ENCODE assay signal across 8 mouse cellular contexts in the genomic region with DNA sequence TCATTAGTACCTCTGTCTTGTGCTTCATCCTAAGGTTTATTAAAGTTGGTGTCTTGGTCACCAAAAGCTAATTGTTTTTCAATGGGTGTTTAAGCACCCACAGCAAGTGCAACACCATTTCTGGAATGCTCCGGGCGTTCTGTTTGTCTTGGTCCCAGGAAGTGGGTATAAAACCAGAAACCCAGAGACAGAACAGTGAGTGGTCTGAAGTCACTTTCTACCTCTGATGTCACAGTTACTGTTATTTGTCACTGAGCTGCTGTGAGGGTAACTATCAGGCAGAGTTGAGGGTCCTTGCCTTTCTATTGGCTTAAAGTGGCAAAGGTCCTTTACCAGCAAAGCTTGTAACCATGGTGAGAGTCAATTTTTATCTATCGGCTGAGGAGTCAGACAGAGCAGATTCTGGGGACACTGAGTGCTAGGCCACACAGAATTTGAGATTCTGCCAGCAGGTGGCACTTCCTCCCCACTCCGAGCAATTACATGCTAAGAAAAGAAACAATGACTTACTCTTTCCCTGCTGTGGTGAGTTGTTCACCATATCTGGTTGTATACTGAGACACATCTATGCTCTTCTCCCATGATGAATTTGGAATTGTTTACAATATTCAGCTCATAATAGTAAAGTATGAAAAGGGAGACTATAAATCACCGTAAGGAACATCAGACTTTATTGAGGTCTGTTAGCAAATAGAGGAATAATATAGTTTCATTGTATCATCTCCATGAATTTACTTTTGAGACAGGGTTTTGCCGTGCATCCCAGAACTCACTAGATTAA. TPM values are rescaled to one million over a fixed set of nuclear protein-coding genes. Genes with fewer than 3 reads are reported as not detected.
DNase-seq lines count a peak whose midpoint lies in the region; ATAC-seq and TF ChIP-seq lines count a peak whose summit lies in the region.

No protein-coding gene starts in this region.

- no peaks in the 10 kb centered on the region for H3K36me3 ChIP-seq in testis, adult 2 months (ENCODE audit: control insufficient read depth, insufficient read depth, low read length)

- intact Hi-C loops in heart, postnatal 10 days (cut with DNase I) = loop anchor here (2.0 to 5.0 kb wide), 2 partner anchors 47 to 412 kb away; no protein-coding TSS in a partner anchor

- H3K27me3 ChIP-seq in testis, adult 2 months (ENCODE audit: control insufficient read depth, insufficient read depth, low read length) = peaks cover 4% of the 10 kb centered on the region

- H3K27ac ChIP-seq in testis, adult 2 months (ENCODE audit: control insufficient read depth, insufficient read depth, low read depth, low read length) = no peak overlapping the region

- no peak for TF ChIP-seq POLR2A in testis, adult 2 months (IDR thresholded peaks at IDR 0.05; ENCODE audit: control insufficient read depth, low read depth, low read length)

- H3K4me1 ChIP-seq in testis, adult 2 months (ENCODE audit: control insufficient read depth, insufficient read depth, low read length) = peaks cover 7% of the 10 kb centered on the region

- no peak; the same call in 1 of the 2 replicates for ATAC-seq in monocyte, adult 5-6 weeks (replicated peaks; ENCODE audit: insufficient number of reproducible peaks, low FRiP score, low TSS enrichment, poor library complexity, severe bottlenecking)

- TF ChIP-seq CTCF in testis, adult 2 months (IDR thresholded peaks at IDR 0.05; ENCODE audit: control insufficient read depth, insufficient read depth, insufficient replicate concordance, low read depth, low read length) = no peak; the same call in 1 of the 2 replicates

- no peak for DNase-seq in testis, postnatal 14 days (ENCODE audit: low spot score)
- peak; percentile 31 to 35 for DNase-seq in cerebellum, postnatal 14 days
- peak; percentile 27 to 31 for DNase-seq in heart, postnatal 10 days
- peak; percentile 19 for DNase-seq in liver
- DNase-seq in naive thymus-derived CD4-positive, alpha-beta T cell, adult 2 months (ENCODE audit: low read depth) = peak; percentile 68
- DNase-seq in c-Kit-positive CD71-positive TER-119-positive erythroid progenitor cells, embryonic 14.5 days (ENCODE audit: low spot score) = no peak

- peak overlapping the region; percentile 81 for H3K4me3 ChIP-seq in testis, adult 2 months (ENCODE audit: control insufficient read depth, low read depth, low read length)

RNA-seq across cellular contexts. Expression of gene D930020B18Rik, which starts 1.0 kb away (rescaled TPM):
- 2.3 and 2.8 TPM in 2 replicates for polyA plus RNA-seq in testis, adult 2 months (2012; rRNA removed)
- total RNA-seq in heart, postnatal 10 days (2021) = not detected
- not detected in 3 replicates for total RNA-seq in monocyte, adult 5-6 weeks (2017)

RNA-seq across cellular contexts. Expression of gene Xpot, which starts 14.2 kb away (rescaled TPM):
- polyA plus RNA-seq in testis, adult 2 months (2012; rRNA removed) = 42.4 and 43.9 TPM in 2 replicates
- 10 to 100 TPM; 31.7 to 33.8 TPM for total RNA-seq in heart, postnatal 10 days (2021)
- total RNA-seq in monocyte, adult 5-6 weeks (2017) = 30.4 to 51.3 TPM (median 32.6 TPM) in 3 replicates

RNA-seq across cellular contexts. Expression of gene Tbk1, which starts 53.8 kb away (rescaled TPM):
- 6.0 and 7.0 TPM in 2 replicates for polyA plus RNA-seq in testis, adult 2 months (2012; rRNA removed)
- total RNA-seq in heart, postnatal 10 days (2021) = 10 to 100 TPM; 17.3 to 19.5 TPM
- total RNA-seq in monocyte, adult 5-6 weeks (2017) = 135 to 157 TPM (median 139 TPM) in 3 replicates

Comparison
In these comparisons a context has a peak if more than half of its experiments do, and no peak if none do; other contexts are left out.
1. DNase-seq: peak in cerebellum, postnatal 14 days (2 of 2), heart, postnatal 10 days (2 of 2), liver (single experiment) and naive thymus-derived CD4-positive, alpha-beta T cell, adult 2 months (single experiment); none in testis, postnatal 14 days (single experiment) and c-Kit-positive CD71-positive TER-119-positive erythroid progenitor cells, embryonic 14.5 days (single experiment).